Mouse (Mus musculus): ENCODE data around the gene Trappc4.

GRCm38 (mm10) chr9:44410647-44411336 lies 3.4 kb upstream of the Trappc4 start:
- TF ChIP-seq GATA1 (IDR thresholded peaks at IDR 0.05; ENCODE audit: borderline replicate concordance, low read length) (no peak), FLI1 (IDR thresholded peaks at IDR 0.05; ENCODE audit: low read length) (no peak)
